Mouse (Mus musculus) lung, embryonic 14.5 days (tissue): ENCODE measurements around the gene Zc3hav1l. TPM values are rescaled to one million over a fixed set of nuclear protein-coding genes. Genes with fewer than 3 reads are reported as not detected.
A peak's percentile ranks its signal among the peaks of the same experiment; 100 is the strongest.

Experiments
- ATAC-seq: fragments of 200-750 bp; cut with Nextera tagmentation; 2 replicates; pipeline ENCODE4 v1.8.0; 2017; ENCODE audit warnings: mild to moderate bottlenecking, moderate TSS enrichment, moderate library complexity; ENCODE audit not compliant: insufficient read depth
- DNase-seq: peaks from one replicate; pipeline ENCODE4 v3.0.0-alpha.2; 2015
- H3K27ac ChIP-seq: fragments of 300-500 bp; sonication (generic); 2 replicates; pipeline ENCODE4 v1.5.1; 2014; ENCODE audit warnings: low read depth, mild to moderate bottlenecking, moderate library complexity
- H3K27me3 ChIP-seq: fragments of 300-500 bp; sonication (generic); 2 replicates; pipeline ENCODE4 v1.6.1; 2014; ENCODE audit warnings: low read length, control low read depth; ENCODE audit not compliant: insufficient read depth
- H3K36me3 ChIP-seq: fragments of 300-500 bp; sonication (generic); 2 replicates; pipeline ENCODE4 v1.6.1; 2014; ENCODE audit warnings: control low read depth; ENCODE audit not compliant: insufficient read depth
- H3K4me1 ChIP-seq: fragments of 300-500 bp; sonication (generic); 2 replicates; pipeline ENCODE4 v1.6.1; 2014; ENCODE audit warnings: antibody characterized with exemption, control low read depth; ENCODE audit not compliant: insufficient read depth
- H3K4me2 ChIP-seq: fragments of 300-500 bp; sonication (generic); 2 replicates; pipeline ENCODE4 v1.6.1; 2014; ENCODE audit warnings: mild to moderate bottlenecking
- H3K4me3 ChIP-seq: fragments of 300-500 bp; sonication (generic); 2 replicates; pipeline ENCODE4 v1.5.1; 2014; ENCODE audit warnings: low read depth, low read length
- H3K9ac ChIP-seq: fragments of 300-500 bp; sonication (generic); 2 replicates; pipeline ENCODE4 v1.6.1; 2014
- H3K9me3 ChIP-seq: fragments of 300-500 bp; sonication (generic); 2 replicates; pipeline ENCODE4 v1.6.1; 2016; ENCODE audit warnings: low read depth, low read length, control low read depth
- CTCF ChIP-seq: IDR thresholded peaks from 2 replicates; pipeline ENCODE4 v1.5.1; 2016; ENCODE audit warnings: antibody characterized with exemption, low read depth
- WGBS: fragments of 180-500 bp; shearing (Covaris S2); extraction: QIAGEN DNeasy Blood & Tissue Kit; methylation state at CpG from one replicate; pipeline ENCODE4 v1.1.7; 2014; 5-methylcytosine and 5-hydroxymethylcytosine counted together
- polyA plus RNA-seq: library from polyadenylated mRNA; unstranded; fragments of >200 nt; fragmentation: Nextera tagmentation; extraction: Ambion mirVana; gene quantifications from 2 replicates; pipeline ENCODE4 v1.2.1, GENCODE M21; 2014

The Zc3hav1l gene
- polyA plus RNA-seq, 1 experiment from 2014 or later: 14.2 TPM

GRCm38 (mm10) chr6:38341751-38342665 lies 42.9 kb upstream of the Zc3hav1l start:
- ATAC-seq (peak; percentile 60; the same call in 1 of the 2 replicates), DNase-seq (no peak)
- H3K27ac ChIP-seq: peak overlapping the region; percentile 13; the same call in 1 of the 2 replicates
- no peaks in the 10 kb centered on the region for H3K4me1 ChIP-seq
- H3K4me3 ChIP-seq: no peak overlapping the region; the same call in 1 of the 2 replicates
- 24% methylated on average over 11 of the region's 11 CpGs for WGBS
- no peak for TF ChIP-seq CTCF
- H3K9ac ChIP-seq: no peak overlapping the region
- H3K36me3 ChIP-seq: no peaks in the 10 kb centered on the region
- no peaks in the 10 kb centered on the region for H3K9me3 ChIP-seq
- no peaks in the 10 kb centered on the region for H3K27me3 ChIP-seq
- H3K4me2 ChIP-seq: peak overlapping the region; percentile 19; the same call in 1 of the 2 replicates

GRCm38 (mm10) chr6:38339078-38339477 lies 40.0 kb upstream of the Zc3hav1l start:
- Histone ChIP-seq H3K27ac (no peak overlapping the region), H3K9me3 (no peaks in the 10 kb centered on the region), H3K27me3 (no peaks in the 10 kb centered on the region), H3K36me3 (no peaks in the 10 kb centered on the region), H3K4me3 (no peak overlapping the region), H3K4me2 (no peak overlapping the region), H3K4me1 (no peaks in the 10 kb centered on the region), H3K9ac (no peak overlapping the region)
- no peak for DNase-seq
- ATAC-seq: no peak
- TF ChIP-seq CTCF: no peak
- 54% methylated on average over 2 of the region's 2 CpGs for WGBS

DNA sequence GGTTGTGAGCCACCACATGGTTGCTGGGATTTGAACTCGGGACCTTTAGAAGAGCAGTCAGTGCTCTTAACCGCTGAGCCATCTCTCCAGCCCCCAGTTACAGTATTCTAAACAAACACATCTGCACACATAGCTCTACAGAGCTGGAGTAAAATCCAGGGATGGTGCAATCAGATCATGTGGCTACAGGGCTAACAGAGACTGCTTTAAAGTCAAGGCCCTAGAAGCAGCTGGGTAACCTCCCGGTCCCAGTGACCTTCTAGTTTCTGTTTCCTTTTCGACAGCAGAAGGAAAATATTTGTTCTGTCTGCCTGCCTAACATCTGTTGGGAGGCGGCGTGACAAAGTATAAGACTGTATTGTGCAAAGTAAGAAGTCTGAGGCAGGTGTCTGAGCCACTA lies 38.9 kb upstream of the Zc3hav1l start:
- Histone ChIP-seq H3K4me3 (no peak overlapping the region), H3K27me3 (no peaks in the 10 kb centered on the region), H3K4me1 (no peaks in the 10 kb centered on the region), H3K27ac (no peak overlapping the region), H3K36me3 (no peaks in the 10 kb centered on the region), H3K4me2 (no peak overlapping the region), H3K9ac (no peak overlapping the region), H3K9me3 (no peaks in the 10 kb centered on the region)
- DNase-seq: no peak
- ATAC-seq: no peak
- no peak for TF ChIP-seq CTCF
- WGBS: 65% methylated on average over 6 of the region's 6 CpGs

GRCm38 (mm10) chr6:38337166-38337705 lies 38.2 kb upstream of the Zc3hav1l start:
- Histone ChIP-seq H3K27ac (no peak overlapping the region), H3K4me1 (no peaks in the 10 kb centered on the region), H3K27me3 (no peaks in the 10 kb centered on the region), H3K9ac (no peak overlapping the region), H3K9me3 (no peaks in the 10 kb centered on the region), H3K4me3 (no peak overlapping the region), H3K4me2 (no peak overlapping the region), H3K36me3 (no peaks in the 10 kb centered on the region)
- no peak for TF ChIP-seq CTCF
- DNase-seq (no peak), ATAC-seq (no peak)
- WGBS: 86% methylated on average over 4 of the region's 4 CpGs

- Histone ChIP-seq H3K27ac (no peak overlapping the region), H3K4me1 (no peaks in the 10 kb centered on the region), H3K4me2 (no peak overlapping the region), H3K9me3 (no peaks in the 10 kb centered on the region), H3K36me3 (no peaks in the 10 kb centered on the region), H3K9ac (no peak overlapping the region), H3K27me3 (no peaks in the 10 kb centered on the region), H3K4me3 (no peak overlapping the region)
- WGBS: 67% methylated on average over 6 of the region's 6 CpGs
- DNase-seq: no peak
- no peak for ATAC-seq
- no peak for TF ChIP-seq CTCF
Observed at GRCm38 (mm10) chr6:38335264-38335663, 36.2 kb upstream of the Zc3hav1l start.

- Histone ChIP-seq H3K27ac (no peak overlapping the region), H3K4me1 (no peaks in the 10 kb centered on the region), H3K4me3 (no peak overlapping the region), H3K27me3 (no peaks in the 10 kb centered on the region), H3K36me3 (no peaks in the 10 kb centered on the region), H3K9ac (no peak overlapping the region), H3K9me3 (no peaks in the 10 kb centered on the region), H3K4me2 (no peak overlapping the region)
- 20% methylated on average over 4 of the region's 4 CpGs for WGBS
- TF ChIP-seq CTCF: peak; percentile 90
- ATAC-seq (peak; percentile 47; the same call in 1 of the 2 replicates), DNase-seq (peak; percentile 87)
Observed at GRCm38 (mm10) chr6:38326596-38326995, 27.5 kb upstream of the Zc3hav1l start.

- no peaks in the 10 kb centered on the region for H3K36me3 ChIP-seq
- 90% methylated on average over 9 of the region's 9 CpGs for WGBS
- DNase-seq: no peak
- no peak for TF ChIP-seq CTCF
- no peaks in the 10 kb centered on the region for H3K4me1 ChIP-seq
- no peak overlapping the region for H3K9ac ChIP-seq
- H3K4me3 ChIP-seq: no peak overlapping the region
- no peak overlapping the region for H3K27ac ChIP-seq
- no peak for ATAC-seq
- H3K27me3 ChIP-seq: no peaks in the 10 kb centered on the region
- H3K9me3 ChIP-seq: no peaks in the 10 kb centered on the region
- H3K4me2 ChIP-seq: no peak overlapping the region
Observed at GRCm38 (mm10) chr6:38320621-38321020, 21.6 kb upstream of the Zc3hav1l start.
